Mouse (Mus musculus) MEL (cell line): Measurements from ENCODE around the gene Cd247.

Source experiments
- BHLHE40 ChIP-seq: IDR thresholded peaks from 2 replicates; pipeline ENCODE4 v1.6.1; 2012; ENCODE audit warnings: low read depth, mild to moderate bottlenecking, inconsistent platforms, low read length, improper control_type of control experiment, borderline replicate concordance
- CHD2 ChIP-seq: IDR thresholded peaks from 2 replicates; pipeline ENCODE4 v1.6.1; 2011; ENCODE audit warnings: low read length, improper control_type of control experiment
- CTCF ChIP-seq, 3 experiments: IDR thresholded peaks in 2 of 3; conservative IDR thresholded peaks in 1 of 3; 2 replicates each; pipeline ENCODE4 v1.5.1; 2011 to 2012; ENCODE audit warnings: low read length in 3 of 3, low read depth in 2 of 3, mild to moderate bottlenecking in 2 of 3, improper control_type of control experiment in 1 of 3, inconsistent platforms in 1 of 3, mixed read lengths in 1 of 3, moderate library complexity in 1 of 3; ENCODE audit not compliant: control insufficient read depth in 1 of 3, insufficient read depth in 1 of 3, poor library complexity in 1 of 3, severe bottlenecking in 1 of 3
- JUND ChIP-seq: IDR thresholded peaks from 2 replicates; pipeline ENCODE4 v1.6.1; 2011; ENCODE audit warnings: low read depth, mild to moderate bottlenecking, improper control_type of control experiment, low read length
- MYC ChIP-seq: IDR thresholded peaks from 2 replicates; pipeline ENCODE4 v1.6.1; 2011; ENCODE audit warnings: low read depth, mild to moderate bottlenecking, low read length, improper control_type of control experiment, moderate library complexity
- NELFE ChIP-seq: IDR thresholded peaks from 2 replicates; pipeline ENCODE4 v1.6.1; 2011; ENCODE audit warnings: low read depth, low read length, improper control_type of control experiment
- POLR2A ChIP-seq, 2 experiments: IDR thresholded peaks; 2 replicates each; pipeline ENCODE4 v1.6.1; 2011 to 2012; ENCODE audit warnings: low read length in 2 of 2, mild to moderate bottlenecking in 2 of 2, control low read depth in 1 of 2, improper control_type of control experiment in 1 of 2, low read depth in 1 of 2, moderate library complexity in 1 of 2; ENCODE audit not compliant: control insufficient read depth in 1 of 2, insufficient read depth in 1 of 2, poor library complexity in 1 of 2
- RAD21 ChIP-seq: IDR thresholded peaks from 2 replicates; pipeline ENCODE4 v1.6.1; 2011; ENCODE audit warnings: mild to moderate bottlenecking, low read depth, low read length, improper control_type of control experiment
- SIN3A ChIP-seq: IDR thresholded peaks from 2 replicates; pipeline ENCODE4 v1.6.1; 2012; ENCODE audit warnings: low read length, improper control_type of control experiment, inconsistent platforms
- SMC3 ChIP-seq: IDR thresholded peaks from 2 replicates; pipeline ENCODE4 v1.6.1; 2011; ENCODE audit warnings: low read depth, low read length, improper control_type of control experiment
- UBTF ChIP-seq: IDR thresholded peaks from 2 replicates; pipeline ENCODE4 v1.6.1; 2012; ENCODE audit warnings: low read depth, mild to moderate bottlenecking, inconsistent platforms, low read length, improper control_type of control experiment, moderate library complexity, borderline replicate concordance; ENCODE audit not compliant: insufficient read depth
- USF2 ChIP-seq, 2 experiments: IDR thresholded peaks; 2 replicates each; pipeline ENCODE4 v1.6.1; 2011 to 2012; ENCODE audit warnings: improper control_type of control experiment in 2 of 2, low read length in 2 of 2, borderline replicate concordance in 1 of 2, inconsistent platforms in 1 of 2, low read depth in 1 of 2, mild to moderate bottlenecking in 1 of 2; ENCODE audit not compliant: insufficient read depth in 1 of 2
- ZKSCAN1 ChIP-seq: IDR thresholded peaks from 2 replicates; pipeline ENCODE4 v1.6.1; 2012; ENCODE audit warnings: low read depth, mild to moderate bottlenecking, inconsistent platforms, low read length, improper control_type of control experiment, moderate library complexity

GRCm38 (mm10) chr1:165840548-165841230, 52.2 kb downstream of the Cd247 start:
- TF ChIP-seq POLR2A (IDR thresholded peaks at IDR 0.05; ENCODE audit: control insufficient read depth in 1 of 2, insufficient read depth in 1 of 2, low read depth in 1 of 2, low read length in 2 of 2, poor library complexity in 1 of 2) (no peak), CTCF (IDR thresholded peaks at IDR 0.05 in 2 of 3, conservative IDR thresholded peaks at IDR 0.05 in 1 of 3; ENCODE audit: control insufficient read depth in 1 of 3, insufficient read depth in 1 of 3, low read depth in 2 of 3, low read length in 3 of 3, poor library complexity in 1 of 3, severe bottlenecking in 1 of 3) (no peak), USF2 (IDR thresholded peaks at IDR 0.05; ENCODE audit: borderline replicate concordance in 1 of 2, insufficient read depth in 1 of 2, low read depth in 1 of 2, low read length in 2 of 2) (no peak), MYC (no peak), CHD2 (no peak), ZKSCAN1 (no peak), UBTF (no peak), NELFE (no peak), JUND (no peak), RAD21 (no peak), SIN3A (no peak), SMC3 (no peak), BHLHE40 (no peak)
